Mouse (Mus musculus): Measurements from ENCODE around the gene Palm. TPM values are rescaled to one million over a fixed set of nuclear protein-coding genes. Genes with fewer than 3 reads are reported as not detected.
A peak's percentile ranks its signal among the peaks of the same experiment; 100 is the strongest.

Gene Palm
- total RNA-seq, 2 experiments from 2014 or later = 42.1 to 50.8 TPM

GRCm38 (mm10) chr10:79821731-79822130 is 28.4 kb downstream of the Palm start:
- DNase-seq (ENCODE audit: low spot score in 2 of 2) = no peak

GRCm38 (mm10) chr10:79822372-79822771 is 29.0 kb downstream of the Palm start:
- DNase-seq (ENCODE audit: low spot score in 2 of 2) = no peak

GRCm38 (mm10) chr10:79823011-79823410 is 29.6 kb downstream of the Palm start:
- DNase-seq (ENCODE audit: low spot score in 2 of 2) = no peak

- DNase-seq (ENCODE audit: low spot score in 2 of 2) = no peak
Observed at GRCm38 (mm10) chr10:79824413-79824812, 31.0 kb downstream of the Palm start.

GRCm38 (mm10) chr10:79831583-79831982 is 38.2 kb downstream of the Palm start:
- DNase-seq (ENCODE audit: low spot score in 2 of 2) = no peak

GRCm38 (mm10) chr10:79832026-79832785 is 38.8 kb downstream of the Palm start:
- DNase-seq (ENCODE audit: low spot score in 2 of 2) = no peak

GRCm38 (mm10) chr10:79832786-79833181 is 39.4 kb downstream of the Palm start:
- no peak for DNase-seq (ENCODE audit: low spot score in 2 of 2)

- peak in 1 of 2 experiments; percentile 79 for DNase-seq (ENCODE audit: low spot score in 2 of 2)
Observed at GRCm38 (mm10) chr10:79834769-79835398, 41.5 kb downstream of the Palm start.

GRCm38 (mm10) chr10:79836918-79837317 is 43.5 kb downstream of the Palm start:
- DNase-seq (ENCODE audit: low spot score in 2 of 2) = no peak

GRCm38 (mm10) chr10:79838151-79838550 is 44.8 kb downstream of the Palm start:
- no peak for DNase-seq (ENCODE audit: low spot score in 2 of 2)

GRCm38 (mm10) chr10:79840091-79840490 is 46.7 kb downstream of the Palm start:
- no peak for DNase-seq (ENCODE audit: low spot score in 2 of 2)

GRCm38 (mm10) chr10:79840644-79841551 is 47.5 kb downstream of the Palm start:
- peak in 1 of 2 experiments; percentile 59 for DNase-seq (ENCODE audit: low spot score in 2 of 2)

GRCm38 (mm10) chr10:79842322-79842721 is 49.0 kb downstream of the Palm start:
- DNase-seq (ENCODE audit: low spot score in 2 of 2) = no peak

GRCm38 (mm10) chr10:79843476-79843875 is 50.1 kb downstream of the Palm start:
- DNase-seq (ENCODE audit: low spot score in 2 of 2) = no peak

GRCm38 (mm10) chr10:79846553-79846952 is 53.2 kb downstream of the Palm start:
- no peak for DNase-seq (ENCODE audit: low spot score in 2 of 2)

GRCm38 (mm10) chr10:79849941-79850628 is 56.7 kb downstream of the Palm start:
- no peak for DNase-seq (ENCODE audit: low spot score in 2 of 2)

GRCm38 (mm10) chr10:79851653-79852052 is 58.3 kb downstream of the Palm start:
- DNase-seq (ENCODE audit: low spot score in 2 of 2) = no peak

GRCm38 (mm10) chr10:79852107-79852789 is 58.9 kb downstream of the Palm start:
- DNase-seq (ENCODE audit: low spot score in 2 of 2) = no peak

- DNase-seq (ENCODE audit: low spot score in 2 of 2) = no peak
Observed at GRCm38 (mm10) chr10:79852827-79853226, 59.5 kb downstream of the Palm start.

- DNase-seq (ENCODE audit: low spot score in 2 of 2) = peak; percentile 99 to 100
Observed at GRCm38 (mm10) chr10:79853392-79853791, 60.0 kb downstream of the Palm start.
